Mouse (Mus musculus) heart, embryonic 16.5 days (tissue): ENCODE results near the gene Filip1l. TPM values are rescaled to one million over a fixed set of nuclear protein-coding genes. Genes with fewer than 3 reads are reported as not detected.

Source experiments
- ATAC-seq: fragments of 200-750 bp; cut with Nextera tagmentation; replicated peaks from 2 replicates; pipeline ENCODE4 v1.8.0; 2017; ENCODE audit warnings: moderate number of reproducible peaks; ENCODE audit not compliant: insufficient read depth, low FRiP score; ENCODE audit errors: extremely low read depth
- H3K27ac ChIP-seq: fragments of 300-500 bp; sonication (generic); 2 replicates; pipeline ENCODE4 v1.5.1; 2014; ENCODE audit warnings: mild to moderate bottlenecking, low read length, control low read depth, moderate library complexity
- H3K27me3 ChIP-seq: fragments of 300-500 bp; sonication (generic); 2 replicates; pipeline ENCODE4 v1.6.1; 2014; ENCODE audit warnings: low read length, mixed read lengths; ENCODE audit not compliant: control insufficient read depth, insufficient read depth
- H3K36me3 ChIP-seq: fragments of 300-500 bp; sonication (generic); 2 replicates; pipeline ENCODE4 v1.6.1; 2014; ENCODE audit not compliant: control insufficient read depth, insufficient read depth
- H3K4me1 ChIP-seq: fragments of 300-500 bp; sonication (generic); 2 replicates; pipeline ENCODE4 v1.6.1; 2014; ENCODE audit warnings: low read length, mixed read lengths; ENCODE audit not compliant: control insufficient read depth, insufficient read depth
- H3K4me2 ChIP-seq: fragments of 300-500 bp; sonication (generic); 2 replicates; pipeline ENCODE4 v1.6.1; 2014; ENCODE audit warnings: low read depth, mild to moderate bottlenecking, control low read depth, low read length
- H3K4me3 ChIP-seq: fragments of 300-500 bp; sonication (generic); 2 replicates; pipeline ENCODE4 v1.5.1; 2014; ENCODE audit warnings: mild to moderate bottlenecking, control low read depth, low read length
- H3K9ac ChIP-seq: fragments of 300-500 bp; sonication (generic); 2 replicates; pipeline ENCODE4 v1.6.1; 2014; ENCODE audit warnings: low read length, control low read depth
- H3K9me3 ChIP-seq: fragments of 300-500 bp; sonication (generic); replicated peaks from 2 replicates; pipeline ENCODE4 v1.6.1; 2016; ENCODE audit warnings: low read length; ENCODE audit not compliant: control insufficient read depth
- WGBS: fragments of 180-500 bp; shearing (Covaris S2); extraction: QIAGEN DNeasy Blood & Tissue Kit; methylation state at CpG from one replicate; pipeline ENCODE4 v1.1.7; 2014; 5-methylcytosine and 5-hydroxymethylcytosine counted together
- polyA plus RNA-seq: library from polyadenylated mRNA; unstranded; fragments of >200 nt; fragmentation: Nextera tagmentation; extraction: Ambion mirVana; gene quantifications from 2 replicates; pipeline ENCODE4 v1.2.1, GENCODE M21; 2015

Gene Filip1l
- polyA plus RNA-seq, 1 experiment from 2014 or later, result 26.7 TPM

- ATAC-seq, result no peak
- Histone ChIP-seq H3K9ac (no peak overlapping the region), H3K27me3 (no peaks in the 10 kb centered on the region), H3K4me2 (no peak overlapping the region), H3K36me3 (no peaks in the 10 kb centered on the region), H3K9me3 (no peaks in the 10 kb centered on the region), H3K27ac (no peak overlapping the region), H3K4me1 (peaks cover 18% of the 10 kb centered on the region), H3K4me3 (no peak overlapping the region)
- WGBS, result 79% methylated on average over 4 of the region's 4 CpGs
These were observed 172.6 kb downstream of the Filip1l start for GRCm38 (mm10) chr16:57525476-57525875.

GRCm38 (mm10) chr16:57526893-57527292 is 174.0 kb downstream of the Filip1l start:
- ATAC-seq, result peak; percentile 71; the same call in 1 of the 2 replicates
- no peak overlapping the region; the same call in 1 of the 2 replicates for H3K9ac ChIP-seq

GRCm38 (mm10) chr16:57528457-57528856 is 175.6 kb downstream of the Filip1l start:
- no peaks in the 10 kb centered on the region for H3K27me3 ChIP-seq
- ATAC-seq, result no peak

More at GRCm38 (mm10) chr16:57526893-57527292, 174.0 kb downstream of the Filip1l start:
- H3K27me3 ChIP-seq, result no peaks in the 10 kb centered on the region
- H3K36me3 ChIP-seq, result no peaks in the 10 kb centered on the region
- WGBS, result 56% methylated on average over 7 of the region's 7 CpGs
- H3K9me3 ChIP-seq, result no peaks in the 10 kb centered on the region
- peaks cover 18% of the 10 kb centered on the region for H3K4me1 ChIP-seq
- no peak overlapping the region for H3K4me2 ChIP-seq
- peak overlapping the region; percentile 72 for H3K27ac ChIP-seq
- no peak overlapping the region for H3K4me3 ChIP-seq

GRCm38 (mm10) chr16:57530547-57530946 is 177.7 kb downstream of the Filip1l start:
- Histone ChIP-seq H3K36me3 (no peaks in the 10 kb centered on the region), H3K9ac (no peak overlapping the region), H3K27ac (no peak overlapping the region), H3K9me3 (no peaks in the 10 kb centered on the region), H3K27me3 (no peaks in the 10 kb centered on the region), H3K4me1 (peaks cover 18% of the 10 kb centered on the region), H3K4me2 (no peak overlapping the region), H3K4me3 (no peak overlapping the region)
- no peak for ATAC-seq
- 72% methylated on average over 4 of the region's 4 CpGs for WGBS

More at GRCm38 (mm10) chr16:57528457-57528856, 175.6 kb downstream of the Filip1l start:
- WGBS, result 58% methylated on average over 4 of the region's 4 CpGs
- Histone ChIP-seq H3K4me2 (no peak overlapping the region), H3K4me3 (no peak overlapping the region), H3K9me3 (no peaks in the 10 kb centered on the region), H3K9ac (no peak overlapping the region), H3K36me3 (no peaks in the 10 kb centered on the region), H3K27ac (no peak overlapping the region), H3K4me1 (peaks cover 18% of the 10 kb centered on the region)

- H3K4me2 ChIP-seq, result no peak overlapping the region
- ATAC-seq, result no peak
- H3K27ac ChIP-seq, result peak overlapping the region; percentile 19; the same call in 1 of the 2 replicates
- H3K9me3 ChIP-seq, result no peaks in the 10 kb centered on the region
- H3K36me3 ChIP-seq, result no peaks in the 10 kb centered on the region
- no peak overlapping the region for H3K9ac ChIP-seq
- H3K4me3 ChIP-seq, result no peak overlapping the region
- WGBS, result 64% methylated on average over 6 of the region's 6 CpGs
- peaks cover 9% of the 10 kb centered on the region for H3K4me1 ChIP-seq
- H3K27me3 ChIP-seq, result no peaks in the 10 kb centered on the region
These were observed 179.2 kb downstream of the Filip1l start for GRCm38 (mm10) chr16:57532081-57532493.

GRCm38 (mm10) chr16:57534365-57534764 is 181.5 kb downstream of the Filip1l start:
- no peaks in the 10 kb centered on the region for H3K9me3 ChIP-seq
- no peak overlapping the region for H3K4me3 ChIP-seq
- WGBS, result 70% methylated on average over 1 of the region's 1 CpGs
- no peaks in the 10 kb centered on the region for H3K27me3 ChIP-seq
- H3K36me3 ChIP-seq, result no peaks in the 10 kb centered on the region
- no peak overlapping the region for H3K27ac ChIP-seq
- no peak overlapping the region for H3K9ac ChIP-seq
- no peak for ATAC-seq
- no peaks in the 10 kb centered on the region for H3K4me1 ChIP-seq
- no peak overlapping the region for H3K4me2 ChIP-seq

- ATAC-seq, result no peak
- Histone ChIP-seq H3K9me3 (no peaks in the 10 kb centered on the region), H3K4me3 (no peak overlapping the region), H3K27me3 (no peaks in the 10 kb centered on the region), H3K27ac (no peak overlapping the region), H3K36me3 (no peaks in the 10 kb centered on the region), H3K9ac (no peak overlapping the region), H3K4me2 (no peak overlapping the region), H3K4me1 (no peaks in the 10 kb centered on the region)
- WGBS, result 63% methylated on average over 1 of the region's 1 CpGs
These were observed 181.9 kb downstream of the Filip1l start for GRCm38 (mm10) chr16:57534811-57535210.

- Histone ChIP-seq H3K9ac (no peak overlapping the region), H3K4me1 (no peaks in the 10 kb centered on the region), H3K27me3 (no peaks in the 10 kb centered on the region), H3K4me3 (no peak overlapping the region), H3K4me2 (no peak overlapping the region), H3K27ac (no peak overlapping the region), H3K9me3 (no peaks in the 10 kb centered on the region), H3K36me3 (no peaks in the 10 kb centered on the region)
- ATAC-seq, result no peak
- WGBS, result 70% methylated on average over 7 of the region's 7 CpGs
These were observed 183.6 kb downstream of the Filip1l start for GRCm38 (mm10) chr16:57536511-57536910.

- Histone ChIP-seq H3K4me1 (peaks cover 4% of the 10 kb centered on the region), H3K9me3 (no peaks in the 10 kb centered on the region), H3K4me3 (no peak overlapping the region), H3K27me3 (no peaks in the 10 kb centered on the region), H3K4me2 (no peak overlapping the region), H3K36me3 (no peaks in the 10 kb centered on the region), H3K27ac (no peak overlapping the region), H3K9ac (no peak overlapping the region)
- 85% methylated on average over 3 of the region's 3 CpGs for WGBS
- no peak for ATAC-seq
These were observed 190.3 kb downstream of the Filip1l start for GRCm38 (mm10) chr16:57543243-57543642.
